Mouse (Mus musculus) ES-Bruce4 (cell line): ENCODE results near the gene Cntn6.

Experiments used
- CTCF ChIP-seq: IDR thresholded peaks from one replicate; pipeline ENCODE4 v1.8.1; 2011; ENCODE audit warnings: low read depth, low read length
- POLR2A ChIP-seq: IDR thresholded peaks from one replicate; pipeline ENCODE4 v1.8.1; 2011; ENCODE audit warnings: low read length; ENCODE audit not compliant: insufficient read depth

DNA sequence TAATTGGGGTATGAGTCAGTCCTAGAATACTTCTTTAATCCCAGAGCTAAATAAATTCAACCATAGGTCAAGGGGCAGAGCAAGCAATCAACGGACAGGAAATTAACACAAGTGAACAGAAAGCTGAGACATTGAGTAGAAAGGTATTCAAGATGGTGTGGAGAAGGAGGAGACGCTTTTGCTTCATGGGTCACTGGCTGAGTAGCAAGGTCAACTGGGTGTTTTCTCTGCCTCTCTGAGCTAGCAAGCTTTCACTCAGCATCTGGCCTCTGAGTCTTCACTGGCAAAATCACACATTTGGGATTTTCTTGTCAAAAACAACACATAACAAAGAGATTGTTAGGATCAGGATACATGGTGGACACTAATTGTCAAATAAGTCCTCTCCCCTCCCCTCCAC is 391.4 kb downstream of the Cntn6 start:
- no peak for TF ChIP-seq CTCF
- TF ChIP-seq POLR2A, result no peak
